ENCODE assay signal across 28 mouse cellular contexts in the genomic region with DNA sequence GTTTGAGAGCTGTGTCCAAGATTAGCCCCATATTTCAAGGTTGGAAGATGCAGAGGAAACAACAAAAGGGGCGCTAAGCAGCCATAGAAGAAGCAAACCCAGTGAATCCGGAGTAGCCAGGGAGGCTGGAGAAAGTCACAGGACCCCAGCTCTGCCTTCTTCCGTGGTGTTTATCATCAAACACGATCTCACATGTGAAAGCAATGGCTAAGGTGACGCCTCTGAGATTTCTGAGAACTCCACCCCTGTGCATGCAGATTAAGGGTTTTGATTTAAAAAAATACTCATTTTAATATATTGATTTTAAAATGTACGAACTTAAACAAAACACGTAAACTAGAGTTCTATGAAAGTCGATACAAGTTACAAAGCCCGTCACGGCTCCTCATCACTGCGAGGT.
A peak's percentile ranks its signal among the peaks of the same experiment; 100 is the strongest.
DNase-seq lines count a peak whose midpoint lies in the region; ATAC-seq lines count a peak whose summit lies in the region.
"Had no signal": no experiment of that assay in that cellular context is flagged by ENCODE, and none has a peak within 500 bp of the region (broad histone marks: within the 10 kb centered on the region; RNA-seq: fewer than 3 reads in every experiment).

No protein-coding gene starts in this region.

- H3K27me3 ChIP-seq in stomach, embryonic 16.5 days (ENCODE audit: control insufficient read depth, insufficient read depth, low read length): no peaks in the 10 kb centered on the region
- H3K27me3 ChIP-seq in midbrain, embryonic 11.5 days (ENCODE audit: control insufficient read depth, insufficient read depth, low read length): no peaks in the 10 kb centered on the region
- no peaks in the 10 kb centered on the region for H3K27me3 ChIP-seq in midbrain, embryonic 10.5 days (ENCODE audit: low read depth, poor library complexity, severe bottlenecking)
- H3K27me3 ChIP-seq: embryonic facial prominence, embryonic 13.5 days; forebrain, embryonic 12.5 days; forebrain, embryonic 15.5 days; heart, embryonic 12.5 days; heart, embryonic 15.5 days; hindbrain, embryonic 13.5 days had no signal

- H3K9ac ChIP-seq in stomach, embryonic 16.5 days (ENCODE audit: low read length): no peak overlapping the region
- no peak overlapping the region for H3K9ac ChIP-seq in midbrain, embryonic 11.5 days (ENCODE audit: low read length)
- H3K9ac ChIP-seq: embryonic facial prominence, embryonic 13.5 days; forebrain, embryonic 12.5 days; forebrain, embryonic 15.5 days; heart, embryonic 12.5 days; heart, embryonic 15.5 days; hindbrain, embryonic 13.5 days had no signal

- peak overlapping the region; percentile 30; the same call in 1 of the 2 replicates for H3K27ac ChIP-seq in stomach, embryonic 16.5 days (ENCODE audit: low read length)
- H3K27ac ChIP-seq in midbrain, embryonic 11.5 days (ENCODE audit: low read depth, low read length): no peak overlapping the region
- H3K27ac ChIP-seq in midbrain, embryonic 10.5 days (replicated peaks): no peak overlapping the region
- H3K27ac ChIP-seq: embryonic facial prominence, embryonic 10.5 days; embryonic facial prominence, embryonic 13.5 days; forebrain, embryonic 12.5 days; forebrain, embryonic 15.5 days; heart, embryonic 15.5 days; hindbrain, embryonic 10.5 days; hindbrain, embryonic 13.5 days had no signal

- H3K4me3 ChIP-seq in stomach, embryonic 16.5 days (replicated peaks; ENCODE audit: low read length): no peak overlapping the region
- H3K4me3 ChIP-seq in midbrain, embryonic 11.5 days (ENCODE audit: low read depth, low read length): no peak overlapping the region
- H3K4me3 ChIP-seq in midbrain, embryonic 10.5 days: no peak overlapping the region
- H3K4me3 ChIP-seq: embryonic facial prominence, embryonic 10.5 days; embryonic facial prominence, embryonic 13.5 days; erythroblast, embryonic 14.5 days; forebrain, embryonic 12.5 days; forebrain, embryonic 15.5 days; heart, embryonic 12.5 days; heart, embryonic 15.5 days; hindbrain, embryonic 10.5 days; hindbrain, embryonic 13.5 days had no signal

- peak; percentile 38 for DNase-seq in CD4-positive helper T cell, adult 2 months (ENCODE audit: low read depth, low spot score)
- DNase-seq in T-cell, adult 2 months (ENCODE audit: low spot score): peak; percentile 11
- DNase-seq in gastrocnemius, postnatal 10 days: no peak
- no peak for DNase-seq in midbrain, embryonic 11.5 days (ENCODE audit: low spot score, missing footprints)
- no peak for DNase-seq in midbrain, embryonic 10.5 days (ENCODE audit: low spot score)
- no peak for DNase-seq in gastrocnemius, postnatal 36 days
- DNase-seq: adrenal gland, adult 8-10 months; adrenal gland, postnatal 25 days; cerebellum, adult 11-12 months; cerebellum, adult 8-10 months; cerebellum, postnatal 10 days; cerebellum, postnatal 36 days; embryo, embryonic 11 days; heart, adult 11 months; heart, postnatal 10 days; heart, postnatal 36 days had no signal

- intact Hi-C loops in gastrocnemius, postnatal 36 days (cut with DNase I): no loop called here

- H3K4me1 ChIP-seq in stomach, embryonic 16.5 days (ENCODE audit: control insufficient read depth, insufficient read depth, low read length): no peaks in the 10 kb centered on the region
- H3K4me1 ChIP-seq in midbrain, embryonic 11.5 days (ENCODE audit: control insufficient read depth, insufficient read depth, low read length): no peaks in the 10 kb centered on the region
- H3K4me1 ChIP-seq in midbrain, embryonic 10.5 days: peaks cover 4% of the 10 kb centered on the region; the same call in 1 of the 2 replicates
- H3K4me1 ChIP-seq: embryonic facial prominence, embryonic 10.5 days; forebrain, embryonic 12.5 days; heart, embryonic 15.5 days; hindbrain, embryonic 10.5 days; hindbrain, embryonic 13.5 days had no signal

- 88% methylated on average over 11 of the region's 11 CpGs for WGBS in stomach, embryonic 16.5 days
- 94% methylated on average over 11 of the region's 11 CpGs for WGBS in midbrain, embryonic 11.5 days
- WGBS in midbrain, embryonic 10.5 days: 95% methylated on average over 11 of the region's 11 CpGs

- H3K36me3 ChIP-seq in stomach, embryonic 16.5 days (ENCODE audit: control insufficient read depth, insufficient read depth, low read length): no peaks in the 10 kb centered on the region
- no peaks in the 10 kb centered on the region for H3K36me3 ChIP-seq in midbrain, embryonic 11.5 days (ENCODE audit: control insufficient read depth, insufficient read depth, low read length)
- no peaks in the 10 kb centered on the region for H3K36me3 ChIP-seq in midbrain, embryonic 10.5 days
- H3K36me3 ChIP-seq: embryonic facial prominence, embryonic 10.5 days; embryonic facial prominence, embryonic 13.5 days; forebrain, embryonic 12.5 days; forebrain, embryonic 15.5 days; heart, embryonic 12.5 days; heart, embryonic 15.5 days; hindbrain, embryonic 10.5 days; hindbrain, embryonic 13.5 days had no signal

- H3K9me3 ChIP-seq in stomach, embryonic 16.5 days (replicated peaks; ENCODE audit: control insufficient read depth, low read length): no peaks in the 10 kb centered on the region
- no peaks in the 10 kb centered on the region for H3K9me3 ChIP-seq in midbrain, embryonic 11.5 days (ENCODE audit: control insufficient read depth, low read length)
- no peaks in the 10 kb centered on the region for H3K9me3 ChIP-seq in midbrain, embryonic 10.5 days (replicated peaks)
- H3K9me3 ChIP-seq: embryonic facial prominence, embryonic 10.5 days; embryonic facial prominence, embryonic 13.5 days; forebrain, embryonic 12.5 days; forebrain, embryonic 15.5 days; heart, embryonic 12.5 days; heart, embryonic 15.5 days; hindbrain, embryonic 10.5 days; hindbrain, embryonic 13.5 days had no signal

- peak; percentile 16 for ATAC-seq in inflammation-experienced regulatory T-cells, adult 6 months
- no peak for ATAC-seq in stomach, embryonic 16.5 days (ENCODE audit: insufficient read depth, low FRiP score)
- ATAC-seq in midbrain, embryonic 11.5 days (ENCODE audit: low FRiP score): no peak
- ATAC-seq: forebrain, embryonic 15.5 days; hindbrain, embryonic 16.5 days had no signal

- no peak overlapping the region for H3K4me2 ChIP-seq in stomach, embryonic 16.5 days (ENCODE audit: low read depth, low read length)
- H3K4me2 ChIP-seq in midbrain, embryonic 11.5 days: no peak overlapping the region
- H3K4me2 ChIP-seq: embryonic facial prominence, embryonic 13.5 days; forebrain, embryonic 12.5 days; forebrain, embryonic 15.5 days; heart, embryonic 12.5 days; heart, embryonic 15.5 days; hindbrain, embryonic 13.5 days had no signal

Comparison
In these comparisons a context has a peak if more than half of its experiments do, and no peak if none do; other contexts are left out.
1. DNase-seq: peak in CD4-positive helper T cell, adult 2 months (single experiment) and T-cell, adult 2 months (single experiment); none in gastrocnemius, postnatal 10 days (single experiment), midbrain, embryonic 11.5 days (single experiment), midbrain, embryonic 10.5 days (single experiment) and gastrocnemius, postnatal 36 days (0 of 2).